Mouse (Mus musculus): ENCODE data around the gene Neto2.

Neto2 gene

GRCm38 (mm10) chr8:85606974-85607373, 93.8 kb downstream of the Neto2 start:
- in situ Hi-C loops (cut with MboI; ENCODE audit: low pct_unique_long_range_greater_than_20kb in 1 of 2, low sequenced_read_pairs in 2 of 2, unreplicated experiment in 1 of 2), result no loop called here

GRCm38 (mm10) chr8:85606561-85606960, 94.2 kb downstream of the Neto2 start:
- in situ Hi-C loops (cut with MboI; ENCODE audit: low pct_unique_long_range_greater_than_20kb in 1 of 2, low sequenced_read_pairs in 2 of 2, unreplicated experiment in 1 of 2), result no loop called here

- in situ Hi-C loops (cut with MboI; ENCODE audit: low pct_unique_long_range_greater_than_20kb in 1 of 2, low sequenced_read_pairs in 2 of 2, unreplicated experiment in 1 of 2), result no loop called here
Observed at GRCm38 (mm10) chr8:85604201-85604600, 96.5 kb downstream of the Neto2 start.

GRCm38 (mm10) chr8:85603203-85603895, 97.4 kb downstream of the Neto2 start:
- in situ Hi-C loops (cut with MboI; ENCODE audit: low pct_unique_long_range_greater_than_20kb in 1 of 2, low sequenced_read_pairs in 2 of 2, unreplicated experiment in 1 of 2), result no loop called here

GRCm38 (mm10) chr8:85602737-85603136, 98.0 kb downstream of the Neto2 start:
- in situ Hi-C loops (cut with MboI; ENCODE audit: low pct_unique_long_range_greater_than_20kb in 1 of 2, low sequenced_read_pairs in 2 of 2, unreplicated experiment in 1 of 2), result no loop called here

GRCm38 (mm10) chr8:85601741-85602140, 99.0 kb downstream of the Neto2 start:
- in situ Hi-C loops (cut with MboI; ENCODE audit: low pct_unique_long_range_greater_than_20kb in 1 of 2, low sequenced_read_pairs in 2 of 2, unreplicated experiment in 1 of 2), result no loop called here

GRCm38 (mm10) chr8:85597413-85598191, 103.1 kb downstream of the Neto2 start:
- in situ Hi-C loops (cut with MboI; ENCODE audit: low pct_unique_long_range_greater_than_20kb in 1 of 2, low sequenced_read_pairs in 2 of 2, unreplicated experiment in 1 of 2), result no loop called here

GRCm38 (mm10) chr8:85595391-85595790, 105.3 kb downstream of the Neto2 start:
- in situ Hi-C loops (cut with MboI; ENCODE audit: low pct_unique_long_range_greater_than_20kb in 1 of 2, low sequenced_read_pairs in 2 of 2, unreplicated experiment in 1 of 2), result no loop called here

- in situ Hi-C loops (cut with MboI; ENCODE audit: low pct_unique_long_range_greater_than_20kb in 1 of 2, low sequenced_read_pairs in 2 of 2, unreplicated experiment in 1 of 2), result no loop called here
Observed at GRCm38 (mm10) chr8:85594983-85595382, 105.7 kb downstream of the Neto2 start.

GRCm38 (mm10) chr8:85593324-85593723, 107.4 kb downstream of the Neto2 start:
- in situ Hi-C loops (cut with MboI; ENCODE audit: low pct_unique_long_range_greater_than_20kb in 1 of 2, low sequenced_read_pairs in 2 of 2, unreplicated experiment in 1 of 2), result no loop called here

GRCm38 (mm10) chr8:85591532-85591931, 109.2 kb downstream of the Neto2 start:
- in situ Hi-C loops (cut with MboI; ENCODE audit: low pct_unique_long_range_greater_than_20kb in 1 of 2, low sequenced_read_pairs in 2 of 2, unreplicated experiment in 1 of 2), result no loop called here

- in situ Hi-C loops (cut with MboI; ENCODE audit: low pct_unique_long_range_greater_than_20kb in 1 of 2, low sequenced_read_pairs in 2 of 2, unreplicated experiment in 1 of 2), result no loop called here
Observed at GRCm38 (mm10) chr8:85590258-85590657, 110.5 kb downstream of the Neto2 start.

- in situ Hi-C loops (cut with MboI; ENCODE audit: low pct_unique_long_range_greater_than_20kb in 1 of 2, low sequenced_read_pairs in 2 of 2, unreplicated experiment in 1 of 2), result no loop called here
Observed at GRCm38 (mm10) chr8:85588596-85588995, 112.1 kb downstream of the Neto2 start.

Measured in mouse embryonic stem cell (cell line).